Mouse (Mus musculus): Measurements from ENCODE around the gene Hspb9.

Hspb9 gene

DNA sequence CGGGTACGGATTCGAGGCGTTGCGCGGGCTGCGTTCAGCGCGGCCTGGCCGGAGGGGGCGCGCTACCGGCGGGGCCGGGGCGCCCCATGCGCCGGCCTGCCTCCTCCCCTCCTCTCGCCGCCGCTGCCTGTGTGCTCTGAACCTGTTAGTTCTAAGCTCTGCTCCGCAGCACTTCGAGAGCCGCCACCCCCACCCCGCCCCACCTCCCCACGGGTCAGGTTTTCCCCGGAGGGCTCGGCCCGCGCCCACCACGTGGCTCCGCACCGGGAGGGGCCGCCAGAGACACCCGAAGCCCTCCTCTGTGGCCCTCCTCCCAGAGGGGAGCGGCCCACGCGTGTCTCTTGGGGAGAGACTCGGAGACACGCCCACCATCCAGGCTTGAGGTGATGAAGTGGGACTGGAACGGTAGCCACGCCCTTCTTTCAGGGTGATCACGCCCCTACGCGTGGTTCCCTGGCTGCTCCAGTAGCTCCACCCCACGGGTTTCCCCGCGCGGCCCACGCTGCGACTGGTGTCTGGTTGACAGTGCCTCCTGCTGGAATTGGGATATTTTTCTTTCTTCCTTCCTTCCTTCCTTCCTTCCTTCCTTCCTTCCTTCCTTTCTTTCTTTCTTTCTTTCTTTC lies 46.1 kb downstream of the Hspb9 start, which contains the start of gene Kcnh4:
TSS of gene Kcnh4 (minus strand) at position 332 of the 623 bp plus-strand sequence.
- DNase-seq (ENCODE audit: low read depth, low spot score): peak; percentile 13

- DNase-seq (ENCODE audit: low read depth, low spot score): peak; percentile 78
These were observed 47.9 kb downstream of the Hspb9 start for GRCm38 (mm10) chr11:100761547-100762045.

DNA sequence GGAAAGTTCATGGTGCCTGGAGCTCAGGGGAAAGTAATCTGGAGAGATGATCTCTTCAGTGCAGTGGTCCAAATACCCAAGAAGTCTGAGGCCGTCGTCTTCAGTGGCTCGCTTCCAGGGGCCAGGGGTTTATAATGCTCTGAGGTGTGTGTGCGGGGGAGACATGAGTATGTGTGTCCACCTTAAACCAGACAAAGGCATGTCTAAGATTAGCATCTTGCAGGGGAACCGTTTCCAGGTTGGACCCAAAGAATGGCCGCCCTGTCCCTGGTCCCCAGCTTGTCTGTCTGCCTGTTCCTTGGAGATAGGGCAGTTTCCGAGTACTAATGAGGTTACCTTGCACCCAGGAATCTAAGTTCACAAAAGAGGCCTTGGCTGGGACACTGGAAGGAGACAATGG lies 49.2 kb downstream of the Hspb9 start, which contains the start of gene Hcrt:
TSS of gene Hcrt (minus strand) at position 101 of the 400 bp plus-strand sequence.
- DNase-seq (ENCODE audit: low read depth, low spot score): no peak

Measured in 3T3-L1 (cell line).